ENCODE assay signal across 23 mouse cellular contexts in the genomic region with DNA sequence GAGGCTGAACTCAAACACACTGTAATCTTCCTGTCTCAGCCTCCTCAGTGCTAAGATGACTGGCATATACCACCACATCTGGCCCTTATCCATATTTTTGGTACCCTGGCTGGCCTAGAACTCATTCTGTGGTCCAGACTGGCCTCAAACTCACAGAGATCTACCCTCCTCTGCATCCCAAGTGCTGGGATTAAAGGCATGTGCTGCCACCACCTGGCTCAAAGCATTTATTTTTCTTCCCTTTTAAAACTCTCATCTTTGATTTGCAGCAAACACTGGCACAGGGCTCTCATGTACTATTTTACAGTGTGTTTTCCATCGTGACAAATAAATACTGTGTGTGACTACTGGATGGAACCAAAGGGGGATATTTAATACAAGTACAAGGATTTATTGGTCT. TPM values are rescaled to one million over a fixed set of nuclear protein-coding genes. Genes with fewer than 3 reads are reported as not detected.
DNase-seq lines count a peak whose midpoint lies in the region; ATAC-seq and TF ChIP-seq lines count a peak whose summit lies in the region.
"Had no signal": no experiment of that assay in that cellular context is flagged by ENCODE, and none has a peak within 500 bp of the region (broad histone marks: within the 10 kb centered on the region; RNA-seq: fewer than 3 reads in every experiment).

No protein-coding gene starts in this region.

- no peak overlapping the region for H3K4me3 ChIP-seq in hindbrain, postnatal 0 days (ENCODE audit: low read length)
- H3K4me3 ChIP-seq in hindbrain, embryonic 12.5 days, result no peak overlapping the region
- H3K4me3 ChIP-seq in lung, embryonic 14.5 days (ENCODE audit: low read depth, low read length), result no peak overlapping the region
- H3K4me3 ChIP-seq: embryonic facial prominence, embryonic 10.5 days; erythroblast, embryonic 14.5 days; heart, embryonic 13.5 days; hindbrain, embryonic 10.5 days; intestine, embryonic 15.5 days; limb, embryonic 10.5 days; liver, embryonic 15.5 days had no signal

- no peaks in the 10 kb centered on the region for H3K4me1 ChIP-seq in hindbrain, postnatal 0 days (ENCODE audit: insufficient read depth, low read length)
- H3K4me1 ChIP-seq in hindbrain, embryonic 12.5 days, result no peaks in the 10 kb centered on the region
- no peaks in the 10 kb centered on the region for H3K4me1 ChIP-seq in lung, embryonic 14.5 days (ENCODE audit: insufficient read depth)
- H3K4me1 ChIP-seq: embryonic facial prominence, embryonic 10.5 days; heart, embryonic 13.5 days; hindbrain, embryonic 10.5 days; intestine, embryonic 15.5 days; limb, embryonic 10.5 days had no signal

- CTCF ChIA-PET in Patski (lab: Charles Lee), result interaction anchor here (0.8 to 1.0 kb wide), 3 partner anchors 10 to 204 kb away, joined by 3 to 5 read pairs (median 3); no protein-coding TSS in a partner anchor

- in situ Hi-C loops in Patski (cut with MboI; ENCODE audit: low pct_unique_long_range_greater_than_20kb), result loop anchor here (10.0 kb wide), 1 partner anchor 269 kb away; no protein-coding TSS in a partner anchor

- WGBS in hindbrain, postnatal 0 days, result 93% methylated on average over 1 of the region's 1 CpGs
- 87% methylated on average over 1 of the region's 1 CpGs for WGBS in hindbrain, embryonic 12.5 days
- WGBS in lung, embryonic 14.5 days, result 84% methylated on average over 1 of the region's 1 CpGs

- no peaks in the 10 kb centered on the region for H3K27me3 ChIP-seq in hindbrain, postnatal 0 days (ENCODE audit: insufficient read depth, low read length)
- H3K27me3 ChIP-seq in hindbrain, embryonic 12.5 days, result no peaks in the 10 kb centered on the region
- H3K27me3 ChIP-seq in lung, embryonic 14.5 days (ENCODE audit: insufficient read depth, low read length), result no peaks in the 10 kb centered on the region
- H3K27me3 ChIP-seq in Patski, result no peaks in the 10 kb centered on the region
- H3K27me3 ChIP-seq: heart, embryonic 13.5 days; intestine, embryonic 15.5 days; liver, embryonic 15.5 days had no signal

- H3K27ac ChIP-seq in hindbrain, postnatal 0 days, result no peak overlapping the region
- H3K27ac ChIP-seq in hindbrain, embryonic 12.5 days, result no peak overlapping the region
- no peak overlapping the region for H3K27ac ChIP-seq in lung, embryonic 14.5 days (ENCODE audit: low read depth)
- H3K27ac ChIP-seq: embryonic facial prominence, embryonic 10.5 days; heart, embryonic 13.5 days; hindbrain, embryonic 10.5 days; intestine, embryonic 15.5 days; limb, embryonic 10.5 days; liver, embryonic 15.5 days had no signal

- peaks cover 24% of the 10 kb centered on the region for H3K36me3 ChIP-seq in hindbrain, postnatal 0 days (ENCODE audit: insufficient read depth, low read length)
- peaks cover 20% of the 10 kb centered on the region for H3K36me3 ChIP-seq in hindbrain, embryonic 12.5 days
- H3K36me3 ChIP-seq in lung, embryonic 14.5 days (ENCODE audit: insufficient read depth), result peaks cover 35% of the 10 kb centered on the region
- H3K36me3 ChIP-seq: liver, embryonic 15.5 days had no signal

- no peak overlapping the region for H3K9ac ChIP-seq in hindbrain, postnatal 0 days (replicated peaks; ENCODE audit: low read length)
- no peak overlapping the region for H3K9ac ChIP-seq in hindbrain, embryonic 12.5 days
- no peak overlapping the region for H3K9ac ChIP-seq in lung, embryonic 14.5 days
- H3K9ac ChIP-seq: heart, embryonic 13.5 days; intestine, embryonic 15.5 days; liver, embryonic 15.5 days had no signal

- POLR2A ChIA-PET in Patski (lab: Charles Lee), result no interaction called here

- no peak overlapping the region for H3K4me2 ChIP-seq in hindbrain, postnatal 0 days (ENCODE audit: low read depth, low read length)
- H3K4me2 ChIP-seq in hindbrain, embryonic 12.5 days (replicated peaks), result no peak overlapping the region
- no peak overlapping the region for H3K4me2 ChIP-seq in lung, embryonic 14.5 days
- H3K4me2 ChIP-seq: heart, embryonic 13.5 days; intestine, embryonic 15.5 days; liver, embryonic 15.5 days had no signal

- no peaks in the 10 kb centered on the region for H3K9me3 ChIP-seq in hindbrain, postnatal 0 days (ENCODE audit: low read length)
- no peaks in the 10 kb centered on the region for H3K9me3 ChIP-seq in hindbrain, embryonic 12.5 days (replicated peaks)
- no peaks in the 10 kb centered on the region for H3K9me3 ChIP-seq in lung, embryonic 14.5 days (ENCODE audit: low read depth, low read length)
- H3K9me3 ChIP-seq: embryonic facial prominence, embryonic 10.5 days; heart, embryonic 13.5 days; hindbrain, embryonic 10.5 days; intestine, embryonic 15.5 days; limb, embryonic 10.5 days; liver, embryonic 15.5 days had no signal

- ATAC-seq in hindbrain, postnatal 0 days, result no peak
- ATAC-seq in hindbrain, embryonic 12.5 days (ENCODE audit: low FRiP score), result no peak
- no peak for ATAC-seq in lung, embryonic 14.5 days (ENCODE audit: insufficient read depth)
- no peak for ATAC-seq in Patski
- ATAC-seq: forebrain, embryonic 16.5 days; intestine, embryonic 15.5 days had no signal

- peak; percentile 47 for TF ChIP-seq CTCF in hindbrain, postnatal 0 days (IDR thresholded peaks at IDR 0.05; ENCODE audit: low read depth)
- TF ChIP-seq CTCF in lung, embryonic 14.5 days (IDR thresholded peaks at IDR 0.05; ENCODE audit: low read depth), result peak; percentile 32; the same call in 1 of the 2 replicates
- TF ChIP-seq CTCF in Patski (IDR thresholded peaks at IDR 0.05), result peak; percentile 57

- peak; percentile 23 for DNase-seq in hindbrain, postnatal 0 days (ENCODE audit: low spot score)
- DNase-seq in lung, embryonic 14.5 days, result peak; percentile 32
- no peak for DNase-seq in lung, postnatal 14 days
- DNase-seq in Patski (ENCODE audit: low read depth, low spot score), result no peak
- DNase-seq in adrenal gland, postnatal 36 days, result no peak
- no peak for DNase-seq in right cerebral cortex, postnatal 25 days
- DNase-seq: cerebellum, adult 9-11 months; gastrocnemius, postnatal 14 days; kidney, postnatal 4 days; layer of hippocampus, postnatal 36 days; midbrain, embryonic 14.5 days; right cerebral cortex, postnatal 14 days had no signal

RNA-seq across cellular contexts. Expression of gene Gm28729, which starts 29.0 kb away (rescaled TPM):
- 0.47 TPM in 1 of 2 replicates, not detected in the other for total RNA-seq in hindbrain, postnatal 0 days (2014; rRNA removed)
- 0.25 and 0.26 TPM in 2 replicates for polyA plus RNA-seq in hindbrain, postnatal 0 days (2015; fragmentation: Nextera tagmentation; extraction: Ambion mirVana)
- polyA plus RNA-seq in hindbrain, embryonic 12.5 days (2016; fragmentation: Nextera tagmentation; extraction: Ambion mirVana), result 0.52 and 0.61 TPM in 2 replicates
- polyA plus RNA-seq in lung, embryonic 14.5 days (2014; fragmentation: Nextera tagmentation; extraction: Ambion mirVana), result not detected in 2 replicates
- not detected for polyA plus RNA-seq in Patski (2021)
- total RNA-seq in adrenal gland, postnatal 36 days (2021), result not detected
- total RNA-seq: megakaryocyte progenitor cell, adult 5-6 weeks had no signal
- polyA plus RNA-seq: embryonic facial prominence, embryonic 10.5 days; erythroblast, embryonic 14.5 days; heart, embryonic 13.5 days; intestine, embryonic 15.5 days; limb, embryonic 10.5 days; midbrain, embryonic 14.5 days; neural tube, embryonic 11.5 days had no signal

Comparison
In these comparisons a context has a peak if more than half of its experiments do, and no peak if none do; other contexts are left out.
1. DNase-seq: peak in hindbrain, postnatal 0 days (single experiment) and lung, embryonic 14.5 days (single experiment); none in lung, postnatal 14 days (single experiment), Patski (single experiment), adrenal gland, postnatal 36 days (0 of 2) and right cerebral cortex, postnatal 25 days (single experiment).
2. Peak in every context shown above with its lines, with median percentiles within 50 percentile points of each other: CTCF ChIP-seq.